Mouse (Mus musculus) B cell, adult 2 months (primary cell): ENCODE results near the gene Pin4.
A peak's percentile ranks its signal among the peaks of the same experiment; 100 is the strongest.

Experiments
- DNase-seq, 2 experiments: peaks; one replicate each; pipeline ENCODE4 v3.0.0; 2022

Pin4 gene

DNA sequence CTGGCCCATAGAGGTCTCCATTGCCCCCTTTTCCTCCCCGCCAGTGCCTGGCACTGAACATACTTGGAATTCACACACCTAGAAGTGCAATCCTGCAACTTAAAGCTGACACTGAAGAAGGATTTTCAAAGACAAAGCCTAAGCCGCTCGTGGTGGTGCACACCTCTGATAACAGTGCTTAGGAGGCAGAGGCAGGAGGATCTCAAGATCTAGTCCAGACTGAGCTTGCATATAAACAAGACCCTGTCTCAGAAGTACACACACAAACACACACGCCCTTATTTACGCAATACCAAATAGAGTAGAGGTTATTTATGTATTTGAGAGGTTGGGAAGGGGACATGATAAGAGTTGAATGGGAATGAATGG, 38.2 kb downstream of the Pin4 start:
- DNase-seq = no peak

GRCm38 (mm10) chrX:102159778-102160177, 40.5 kb downstream of the Pin4 start:
- DNase-seq = peak; percentile 59 to 63

DNA sequence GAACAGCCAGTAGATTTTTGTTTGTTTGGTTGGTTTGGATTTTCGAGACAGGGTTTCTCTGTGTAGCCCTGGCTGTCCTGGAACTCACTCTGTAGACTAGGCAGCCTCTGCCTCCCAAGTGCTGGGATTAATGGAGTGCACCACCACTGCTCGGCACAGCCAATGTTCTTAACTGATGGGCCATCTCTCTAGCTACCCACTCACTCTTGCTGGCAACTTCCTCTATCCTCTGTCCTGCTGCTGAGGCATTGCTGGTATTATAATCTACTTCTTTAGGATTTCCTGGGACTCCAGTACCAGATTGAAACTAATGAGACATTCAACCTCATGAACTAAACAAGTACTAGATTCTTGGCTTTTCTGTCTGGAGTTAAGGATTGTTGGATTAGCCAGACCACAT, 41.3 kb downstream of the Pin4 start:
- DNase-seq = no peak

- no peak for DNase-seq
These were observed 43.8 kb downstream of the Pin4 start for GRCm38 (mm10) chrX:102163096-102163495.

GRCm38 (mm10) chrX:102163529-102163928, 44.3 kb downstream of the Pin4 start:
- no peak for DNase-seq

DNA sequence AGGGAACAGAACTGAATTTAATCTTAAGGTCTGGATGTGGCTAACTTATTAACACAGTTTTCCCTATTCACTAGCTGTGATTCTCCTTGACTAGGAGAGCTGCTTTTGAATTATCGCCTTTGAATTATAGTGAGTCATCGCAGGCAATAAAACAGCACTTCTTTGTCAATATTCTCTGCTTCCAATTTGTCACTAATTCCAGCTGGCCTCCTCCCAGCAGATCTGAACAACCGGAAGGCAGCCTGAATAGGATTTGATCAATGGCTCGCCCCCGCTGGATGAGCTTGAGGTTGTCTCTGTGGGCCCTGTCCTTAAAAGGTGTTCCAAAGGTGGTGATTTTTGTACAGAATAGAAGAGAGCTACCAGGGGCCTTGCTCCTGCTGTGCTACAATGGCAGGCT, 47.3 kb downstream of the Pin4 start:
- no peak for DNase-seq

- no peak for DNase-seq
These were observed 47.7 kb downstream of the Pin4 start for GRCm38 (mm10) chrX:102166986-102167385.

DNA sequence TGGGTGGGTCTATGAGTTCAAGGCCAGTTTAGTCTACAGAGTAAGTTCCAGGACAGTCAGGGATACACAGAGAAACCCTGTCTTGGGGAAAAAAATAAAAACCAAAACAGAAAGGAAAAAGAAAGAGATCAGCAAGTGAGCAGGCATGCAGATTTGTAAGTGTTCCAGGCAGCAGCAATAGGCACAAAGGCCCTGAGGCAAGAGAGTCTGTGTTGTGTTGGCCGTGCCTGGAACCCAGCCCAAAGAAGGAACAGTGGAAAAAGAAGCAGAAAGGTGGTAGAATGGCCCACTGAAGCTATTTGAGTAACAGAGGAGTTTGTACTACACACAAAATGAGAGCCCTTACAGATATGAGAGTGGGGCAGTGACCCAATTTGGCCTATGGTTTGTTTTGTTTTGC, 50.5 kb downstream of the Pin4 start:
- no peak for DNase-seq

DNA sequence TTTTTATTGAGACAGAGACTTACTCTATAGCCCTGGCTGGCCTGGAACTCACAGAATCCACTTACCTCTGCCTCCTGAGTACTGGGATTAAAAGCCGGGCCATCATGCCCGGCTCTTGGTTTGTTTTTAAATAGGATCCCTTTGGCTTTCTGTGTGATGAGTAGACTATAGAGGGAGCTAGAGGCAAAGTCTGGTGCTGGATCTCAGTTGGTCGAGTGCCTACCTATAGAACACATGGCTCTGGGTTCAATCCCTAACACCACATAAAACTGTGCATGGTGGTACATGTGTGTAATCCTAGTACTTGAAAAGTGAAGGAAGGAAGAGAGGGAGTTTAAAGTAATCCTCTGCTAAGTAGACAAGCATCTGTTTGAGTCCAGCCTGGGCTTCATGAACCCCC, 50.9 kb downstream of the Pin4 start:
- DNase-seq = no peak

GRCm38 (mm10) chrX:102170900-102171299, 51.7 kb downstream of the Pin4 start:
- no peak for DNase-seq

DNA sequence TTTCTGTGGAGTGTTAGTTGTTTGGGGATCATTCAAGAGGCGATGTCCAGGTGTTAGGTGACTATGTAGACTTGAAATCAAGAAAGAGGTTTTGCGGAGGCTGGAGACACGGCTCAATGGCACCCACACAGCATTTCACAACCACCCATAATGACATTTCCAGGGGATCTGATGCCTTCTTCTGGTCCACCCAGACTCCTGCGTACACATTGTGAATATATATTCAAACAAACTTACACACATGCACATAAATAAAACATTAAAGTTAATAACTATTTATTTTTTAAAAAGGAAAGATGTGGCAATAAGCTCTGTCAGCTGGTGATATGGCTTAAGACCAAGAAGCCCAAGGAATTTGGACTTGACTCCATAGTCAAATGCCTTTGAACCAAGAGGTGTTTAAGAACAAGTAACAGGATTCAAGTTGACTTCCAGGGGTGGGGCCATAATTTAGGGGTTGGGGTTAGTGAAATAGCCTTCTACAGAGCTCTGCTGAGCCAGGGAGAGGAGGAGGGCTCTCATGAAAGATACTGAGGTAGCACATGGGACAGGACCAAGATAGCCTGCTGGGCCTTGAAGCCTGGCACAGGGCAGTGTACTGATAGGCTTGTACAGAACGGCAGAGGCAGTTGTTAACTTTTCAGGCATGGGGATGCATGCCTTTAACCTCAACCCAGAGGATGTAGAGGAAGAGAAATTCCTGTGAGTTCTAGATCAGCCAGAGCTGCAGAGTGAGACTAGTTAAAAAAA, 56.5 kb downstream of the Pin4 start:
- DNase-seq = no peak
